Mouse (Mus musculus) layer of hippocampus, postnatal 10 days (tissue): ENCODE results near the gene Slc5a7. TPM values are rescaled to one million over a fixed set of nuclear protein-coding genes. Genes with fewer than 3 reads are reported as not detected.

ENCODE experiments used
- DNase-seq, 2 experiments: peaks; one replicate each; pipeline ENCODE4 v3.0.0; 2021; ENCODE audit warnings: low spot score in 2 of 2
- long read RNA-seq: library from polyadenylated mRNA; stranded (forward); transcript quantifications from one replicate; pipeline ENCODE4 v2.0.0, GENCODE M21; 2023
- total RNA-seq, 2 experiments: library from RNA; stranded (reverse); gene quantifications; 2 replicates each; pipeline ENCODE4 v1.2.3; 2021

The Slc5a7 gene
- total RNA-seq, result 1 to 10 TPM in 1 of 2 experiments, under 1 TPM in 1; 0.85 to 1.3 TPM
- long read RNA-seq, result 0 reads

GRCm38 (mm10) chr17:54298934-54299333, at the start of gene Slc5a7:
Gene Slc5a7, minus strand, starts transcription at chr17:54299034.
- DNase-seq, result no peak

GRCm38 (mm10) chr17:54347672-54348071, 48.8 kb upstream of the Slc5a7 start:
- DNase-seq, result no peak

GRCm38 (mm10) chr17:54343395-54343794, 44.6 kb upstream of the Slc5a7 start:
- DNase-seq, result peak; percentile 5 to 12

- peak; percentile 8 to 13 for DNase-seq
Measured at GRCm38 (mm10) chr17:54298232-54298924, 456 bp downstream of the Slc5a7 start.

- no peak for DNase-seq
Measured at GRCm38 (mm10) chr17:54250783-54251182, 48.1 kb downstream of the Slc5a7 start.

- DNase-seq, result no peak
Measured at GRCm38 (mm10) chr17:54243650-54244300, 55.1 kb downstream of the Slc5a7 start.

GRCm38 (mm10) chr17:54239435-54239834, 59.4 kb downstream of the Slc5a7 start:
- DNase-seq, result no peak
